Mouse (Mus musculus): Measurements from ENCODE around the gene Zfp46.

The Zfp46 gene

DNA sequence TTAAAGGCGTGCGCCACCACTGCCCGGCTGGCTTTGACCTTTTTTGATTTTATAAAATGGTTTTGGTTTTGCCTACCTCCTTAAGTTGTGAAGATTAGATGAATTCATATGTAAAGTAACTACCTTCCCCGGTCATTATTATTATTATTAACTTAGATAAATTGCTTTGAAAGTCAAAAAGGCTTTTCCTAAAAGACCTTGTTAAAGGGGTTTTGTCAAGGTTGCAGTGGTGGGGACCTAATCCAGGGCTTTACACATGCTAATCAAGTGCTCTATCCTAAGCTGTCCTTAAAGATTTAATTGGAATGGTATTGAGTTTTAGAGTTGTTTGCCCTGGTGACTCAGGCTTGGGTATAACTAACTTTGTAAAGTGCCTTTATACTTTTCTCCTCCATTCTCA lies 33.2 kb downstream of the Zfp46 start:
- DNase-seq: no peak

DNA sequence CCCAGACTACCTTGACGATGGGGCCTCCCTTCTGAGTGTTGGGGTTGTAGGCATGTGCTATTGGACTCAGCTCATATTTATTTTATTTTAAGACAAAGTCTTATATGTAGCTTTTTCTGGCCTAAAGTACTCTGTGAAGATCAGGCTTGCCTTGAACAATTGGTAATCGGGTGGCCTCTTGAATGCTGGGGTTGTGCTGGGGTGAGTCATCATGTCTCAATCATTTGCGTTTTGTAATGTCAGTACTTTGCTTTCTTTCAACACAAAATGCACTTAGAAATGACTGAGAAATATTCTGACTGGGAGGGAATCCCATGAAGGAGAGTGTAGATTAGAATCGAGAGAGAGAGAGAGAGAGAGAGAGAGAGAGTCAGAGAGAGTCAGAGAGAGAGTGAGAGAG lies 35.5 kb downstream of the Zfp46 start:
- no peak for DNase-seq

DNA sequence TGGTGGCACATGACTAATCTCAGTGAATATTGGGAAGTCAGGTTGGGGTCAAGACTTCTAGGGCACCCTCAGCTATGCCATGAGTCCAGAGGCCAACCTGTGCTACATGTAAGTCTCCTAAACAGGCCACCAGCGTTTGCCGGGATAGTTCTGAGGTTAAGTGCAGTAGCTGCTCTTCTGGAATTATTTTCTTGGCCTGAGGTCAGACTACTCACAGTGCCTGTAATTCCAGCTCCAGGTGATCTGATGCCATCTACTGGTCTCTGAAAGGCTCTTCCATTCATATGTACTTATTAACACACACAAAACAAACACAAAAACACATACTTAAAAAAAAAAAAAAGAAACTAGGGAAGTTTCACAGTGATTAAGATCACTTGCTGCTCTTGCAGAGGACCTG lies 39.7 kb downstream of the Zfp46 start:
- peak; percentile 34 for DNase-seq

DNA sequence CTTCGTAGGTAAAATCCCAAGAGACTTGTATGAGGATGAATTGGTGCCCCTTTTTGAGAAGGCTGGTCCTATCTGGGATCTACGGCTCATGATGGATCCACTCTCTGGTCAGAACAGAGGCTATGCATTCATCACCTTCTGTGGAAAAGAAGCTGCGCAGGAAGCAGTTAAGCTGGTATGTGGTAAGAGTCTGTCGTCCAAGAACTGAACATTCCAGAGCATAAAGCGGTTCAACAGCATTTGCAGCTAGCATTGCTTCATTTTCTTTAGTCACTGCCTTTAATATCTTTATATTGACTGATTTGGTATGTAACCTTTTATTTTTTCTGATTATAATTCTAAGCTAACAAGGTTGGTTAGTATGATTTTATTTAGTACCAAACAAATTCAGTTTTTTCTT lies 42.8 kb downstream of the Zfp46 start:
- DNase-seq: no peak

DNA sequence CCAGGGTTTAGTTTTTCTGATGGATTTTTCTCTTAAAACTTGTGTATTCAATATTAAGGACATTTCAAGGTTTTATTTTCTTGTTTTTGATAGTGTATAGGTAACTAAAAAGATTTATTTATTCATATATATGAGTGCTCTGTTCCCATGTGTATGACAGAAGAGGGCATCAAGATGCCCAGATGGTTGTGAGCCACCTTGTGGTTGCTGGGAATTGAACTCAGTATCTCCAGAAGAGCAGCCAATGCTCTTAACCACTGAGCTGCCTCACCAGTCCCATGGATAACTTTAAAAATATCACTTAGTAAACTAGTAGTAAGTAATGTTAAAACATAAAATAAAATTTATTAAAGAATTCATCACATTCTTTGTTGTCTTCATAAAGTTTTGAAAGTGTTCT lies 43.6 kb downstream of the Zfp46 start:
- DNase-seq: no peak

DNA sequence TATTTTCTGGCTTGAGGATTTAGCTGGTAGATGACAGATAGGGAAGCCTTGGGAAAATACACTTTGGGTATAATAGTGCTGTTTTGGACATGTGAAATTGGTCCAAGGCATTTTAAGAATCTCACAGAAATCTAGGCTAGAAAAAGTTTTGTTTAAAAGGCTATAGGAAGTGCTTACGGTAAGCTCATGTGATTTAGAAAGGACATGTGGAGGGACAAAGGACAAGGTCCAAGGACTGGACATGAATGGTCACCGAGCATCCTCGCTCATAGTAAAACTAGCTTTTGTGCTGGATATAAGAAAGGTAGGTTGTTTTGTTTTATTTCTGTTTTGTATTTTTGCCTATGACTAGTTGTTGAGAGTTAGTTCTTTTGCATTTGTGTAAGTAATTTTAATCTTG lies 47.2 kb downstream of the Zfp46 start:
- DNase-seq: no peak

DNA sequence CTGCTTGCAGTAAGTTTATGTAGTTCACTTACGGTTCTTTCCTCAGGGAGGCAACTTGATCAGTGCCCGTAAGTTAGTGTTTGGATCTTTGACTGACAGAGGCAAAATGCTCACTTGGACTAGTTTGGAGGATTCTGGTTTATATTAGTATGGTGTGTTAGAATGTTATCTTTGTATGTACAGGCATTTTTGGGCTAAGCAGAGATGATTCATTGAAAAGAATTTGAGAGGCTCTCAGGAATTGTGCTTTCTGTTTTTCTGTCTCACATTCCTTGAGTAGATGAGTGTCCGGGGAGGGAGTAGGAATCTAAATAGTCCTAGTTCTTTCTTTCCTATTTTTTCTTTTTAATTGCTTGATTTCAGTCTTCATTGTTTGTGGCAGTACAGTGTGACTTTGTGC lies 48.7 kb downstream of the Zfp46 start:
- no peak for DNase-seq

DNA sequence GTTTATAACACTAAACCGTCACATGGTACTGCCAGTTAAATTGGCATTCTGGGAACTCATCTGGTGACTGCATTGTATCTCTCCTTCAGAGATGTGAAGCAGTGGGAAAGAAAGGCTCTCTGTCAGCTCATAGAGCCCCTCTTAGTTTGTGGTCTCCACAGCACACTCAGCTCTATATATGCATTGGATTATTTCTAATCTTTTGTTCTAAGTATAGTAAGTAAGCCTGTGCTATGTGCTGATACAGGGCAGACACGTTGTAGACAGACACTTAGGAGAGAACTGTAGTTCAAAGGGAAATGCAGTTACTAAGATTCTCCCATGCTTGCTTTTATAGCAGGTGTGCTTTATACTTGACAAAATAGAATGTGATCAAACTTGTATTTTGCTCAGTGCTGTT lies 50.6 kb downstream of the Zfp46 start:
- no peak for DNase-seq

DNA sequence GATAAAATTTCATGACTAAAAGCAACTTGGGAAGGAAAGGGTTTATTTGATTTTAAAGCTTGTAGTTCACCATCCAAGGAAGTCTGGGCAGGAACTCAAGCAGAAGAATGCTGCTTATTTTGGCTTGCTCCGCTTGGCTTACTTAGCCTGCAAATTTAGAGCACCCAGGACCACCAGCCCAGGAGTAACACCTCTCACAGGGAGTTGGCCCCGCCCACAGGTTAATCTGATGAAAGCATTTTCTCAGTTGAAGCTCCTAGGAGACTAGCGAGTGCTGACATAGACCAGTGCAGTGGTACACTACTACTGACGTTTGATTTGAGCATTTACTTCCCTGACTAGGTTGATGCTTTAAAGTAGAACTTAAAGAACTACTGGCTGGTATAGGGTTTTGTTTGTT lies 52.6 kb downstream of the Zfp46 start:
- DNase-seq: peak; percentile 35

Measured in kidney, postnatal 10 days (tissue).